Mouse (Mus musculus) stomach, postnatal 0 days (tissue): ENCODE results near the gene Vps25. TPM values are rescaled to one million over a fixed set of nuclear protein-coding genes. Genes with fewer than 3 reads are reported as not detected.

Experiments
- ATAC-seq: fragments of 200-750 bp; cut with Nextera tagmentation; 2 replicates; pipeline ENCODE4 v1.8.0; 2017; ENCODE audit not compliant: low FRiP score, low TSS enrichment
- DNase-seq: peaks from one replicate; pipeline ENCODE4 v3.0.0-alpha.2; 2016; ENCODE audit warnings: low spot score
- H3K27ac ChIP-seq: fragments of 300-500 bp; sonication (generic); replicated peaks from 2 replicates; pipeline ENCODE4 v1.5.1; 2014; ENCODE audit warnings: mild to moderate bottlenecking, control low read depth
- H3K27me3 ChIP-seq: fragments of 300-500 bp; sonication (generic); 2 replicates; pipeline ENCODE4 v1.6.1; 2014; ENCODE audit warnings: low read length; ENCODE audit not compliant: control insufficient read depth, insufficient read depth
- H3K36me3 ChIP-seq: fragments of 300-500 bp; sonication (generic); 2 replicates; pipeline ENCODE4 v1.6.1; 2014; ENCODE audit warnings: low read length, mixed read lengths; ENCODE audit not compliant: control insufficient read depth, insufficient read depth
- H3K4me1 ChIP-seq: fragments of 300-500 bp; sonication (generic); replicated peaks from 2 replicates; pipeline ENCODE4 v1.6.1; 2014; ENCODE audit warnings: antibody characterized with exemption; ENCODE audit not compliant: control insufficient read depth, insufficient read depth
- H3K4me2 ChIP-seq: fragments of 300-500 bp; sonication (generic); replicated peaks from 2 replicates; pipeline ENCODE4 v1.6.1; 2014; ENCODE audit warnings: low read depth, mild to moderate bottlenecking, control low read depth, moderate library complexity
- H3K4me3 ChIP-seq: fragments of 300-500 bp; sonication (generic); 2 replicates; pipeline ENCODE4 v1.5.1; 2014; ENCODE audit warnings: low read depth, low read length, control low read depth
- H3K9ac ChIP-seq: fragments of 300-500 bp; sonication (generic); 2 replicates; pipeline ENCODE4 v1.6.1; 2014; ENCODE audit warnings: mild to moderate bottlenecking, low read length, control low read depth, mixed read lengths
- H3K9me3 ChIP-seq: fragments of 300-500 bp; sonication (generic); 2 replicates; pipeline ENCODE4 v1.6.1; 2016; ENCODE audit warnings: low read length; ENCODE audit not compliant: control insufficient read depth
- CTCF ChIP-seq: IDR thresholded peaks from 2 replicates; pipeline ENCODE4 v1.5.1; 2016; ENCODE audit warnings: antibody characterized with exemption, low read depth, mild to moderate bottlenecking, moderate library complexity
- EP300 ChIP-seq: optimal IDR thresholded peaks from 2 replicates; pipeline ENCODE3; 2016; ENCODE audit warnings: antibody characterized with exemption
- WGBS: fragments of 180-500 bp; shearing (Covaris S2); extraction: QIAGEN DNeasy Blood & Tissue Kit; methylation state at CpG from one replicate; pipeline ENCODE4 v1.1.7; 2014; 5-methylcytosine and 5-hydroxymethylcytosine counted together
- polyA plus RNA-seq: library from polyadenylated mRNA; unstranded; fragments of >200 nt; fragmentation: Nextera tagmentation; extraction: Ambion mirVana; gene quantifications from 2 replicates; pipeline ENCODE4 v1.2.1, GENCODE M21; 2015

Gene Vps25
- polyA plus RNA-seq, 1 experiment from 2014 or later: 141 TPM

DNA sequence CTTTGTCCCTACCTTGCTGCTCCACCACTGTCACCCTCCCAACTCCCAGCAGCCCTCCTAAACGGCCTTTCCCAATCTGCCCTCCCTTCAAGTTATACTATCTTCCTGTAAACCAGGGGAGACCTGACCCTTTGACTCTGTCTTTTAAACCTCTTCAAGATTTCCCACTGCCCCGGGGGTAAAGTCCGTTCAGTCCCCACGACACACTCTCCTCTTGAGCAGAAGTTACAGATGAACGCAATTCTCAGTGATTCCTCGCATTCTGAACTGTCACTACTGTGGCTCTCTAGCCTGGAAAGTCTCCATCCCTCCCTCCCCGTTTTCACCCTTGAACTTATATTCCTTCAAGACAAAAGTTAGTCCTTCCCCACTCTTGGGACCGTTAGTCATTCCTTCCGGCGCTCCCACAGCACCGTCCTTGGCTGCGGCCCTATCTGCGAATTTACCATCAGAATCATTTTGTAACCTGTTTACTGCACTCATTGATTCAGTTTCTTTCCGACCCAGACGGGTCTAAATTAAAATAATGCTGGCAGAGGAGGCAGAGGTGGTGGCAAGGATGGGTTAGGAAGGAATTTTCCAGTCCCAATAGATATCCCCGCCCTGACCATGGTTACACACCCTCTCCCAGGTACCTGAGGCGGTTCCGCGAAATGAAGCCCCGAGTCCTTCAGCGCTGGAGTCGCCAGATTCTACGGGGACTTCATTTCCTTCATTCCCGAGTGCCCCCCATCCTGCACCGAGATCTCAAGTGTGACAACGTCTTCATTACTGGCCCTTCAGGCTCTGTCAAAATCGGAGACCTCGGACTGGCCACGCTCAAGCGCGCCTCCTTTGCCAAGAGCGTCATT lies 9.9 kb downstream of the Vps25 start:
- WGBS: 44% methylated on average over 32 of the region's 32 CpGs
- Histone ChIP-seq H3K27me3 (no peaks in the 10 kb centered on the region), H3K27ac (no peak overlapping the region), H3K9me3 (no peaks in the 10 kb centered on the region), H3K4me2 (no peak overlapping the region), H3K4me1 (no peaks in the 10 kb centered on the region), H3K9ac (no peak overlapping the region), H3K36me3 (no peaks in the 10 kb centered on the region), H3K4me3 (no peak overlapping the region)
- ATAC-seq (no peak), DNase-seq (no peak)
- TF ChIP-seq EP300 (no peak), CTCF (no peak)

DNA sequence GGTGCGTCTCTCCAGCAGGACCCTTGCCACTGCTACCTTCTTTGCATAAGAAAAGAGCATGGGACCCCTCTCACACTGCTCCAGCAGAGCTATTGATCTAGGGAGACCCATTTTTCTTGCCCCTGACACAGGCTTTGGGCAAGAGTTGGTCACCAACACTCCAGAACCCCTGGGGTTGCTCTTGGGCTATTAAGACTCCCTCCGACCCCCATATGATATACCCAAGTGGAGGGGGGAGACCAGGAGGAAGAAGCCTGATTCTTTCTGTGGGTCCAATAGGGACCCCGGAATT lies 10.4 kb downstream of the Vps25 start:
- no peak overlapping the region for H3K9ac ChIP-seq
- no peak overlapping the region for H3K4me3 ChIP-seq
- no peak overlapping the region for H3K27ac ChIP-seq
- 54% methylated on average over 3 of the region's 3 CpGs for WGBS
- no peaks in the 10 kb centered on the region for H3K9me3 ChIP-seq
- no peaks in the 10 kb centered on the region for H3K27me3 ChIP-seq
- H3K36me3 ChIP-seq: no peaks in the 10 kb centered on the region
- TF ChIP-seq CTCF (no peak), EP300 (no peak)
- ATAC-seq (no peak), DNase-seq (no peak)
- no peaks in the 10 kb centered on the region for H3K4me1 ChIP-seq
- H3K4me2 ChIP-seq: no peak overlapping the region

DNA sequence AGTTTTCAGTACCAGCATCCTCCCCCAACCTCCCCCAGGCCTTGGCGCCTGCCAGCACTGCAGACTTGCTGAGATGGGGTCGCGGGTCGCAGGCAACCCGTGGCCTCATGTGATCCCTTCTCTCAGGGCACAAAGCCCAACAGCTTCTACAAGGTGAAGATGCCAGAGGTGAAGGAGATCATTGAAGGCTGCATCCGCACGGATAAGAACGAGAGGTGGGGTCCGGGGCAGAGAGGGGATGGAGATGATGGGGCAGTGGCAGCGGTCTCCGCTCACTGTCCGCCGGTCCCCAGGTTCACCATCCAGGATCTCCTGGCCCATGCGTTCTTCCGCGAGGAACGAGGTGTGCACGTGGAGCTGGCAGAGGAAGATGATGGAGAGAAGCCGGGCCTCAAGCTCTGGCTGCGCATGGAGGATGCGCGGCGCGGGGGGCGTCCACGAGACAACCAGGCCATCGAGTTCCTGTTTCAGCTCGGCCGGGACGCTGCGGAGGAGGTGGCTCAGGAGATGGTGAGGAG lies 11.5 kb downstream of the Vps25 start:
- peak overlapping the region; percentile 6; the same call in 1 of the 2 replicates for H3K4me3 ChIP-seq
- H3K4me1 ChIP-seq: no peaks in the 10 kb centered on the region
- H3K36me3 ChIP-seq: no peaks in the 10 kb centered on the region
- H3K9ac ChIP-seq: peak overlapping the region; percentile 47
- ATAC-seq (no peak), DNase-seq (no peak)
- no peak overlapping the region for H3K27ac ChIP-seq
- TF ChIP-seq CTCF (no peak), EP300 (no peak)
- no peaks in the 10 kb centered on the region for H3K27me3 ChIP-seq
- H3K9me3 ChIP-seq: no peaks in the 10 kb centered on the region
- H3K4me2 ChIP-seq: peak overlapping the region; percentile 37
- 39% methylated on average over 31 of the region's 31 CpGs for WGBS

DNA sequence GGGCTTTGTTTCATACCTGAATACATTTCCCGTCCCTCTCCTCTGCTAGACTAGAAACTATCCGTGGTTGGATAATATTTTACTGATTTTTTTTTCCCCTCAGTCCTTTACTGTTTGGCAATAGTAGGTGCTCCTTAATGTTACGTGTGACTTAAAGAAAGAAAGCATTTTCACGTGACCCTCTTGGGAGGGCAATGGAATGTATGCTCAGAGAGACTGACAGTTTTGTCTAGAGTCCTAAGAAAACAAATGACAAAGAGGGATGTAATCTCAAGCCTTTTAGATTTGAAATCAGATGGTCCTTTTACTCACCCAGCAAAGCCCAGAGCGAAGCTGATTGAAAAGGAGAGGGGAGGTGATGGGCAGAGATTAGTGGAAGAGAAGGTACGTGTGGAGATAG lies 12.4 kb downstream of the Vps25 start:
- no peak for TF ChIP-seq CTCF
- no peak for TF ChIP-seq EP300
- Histone ChIP-seq H3K4me1 (no peaks in the 10 kb centered on the region), H3K27me3 (no peaks in the 10 kb centered on the region), H3K9me3 (no peaks in the 10 kb centered on the region), H3K9ac (no peak overlapping the region), H3K36me3 (no peaks in the 10 kb centered on the region), H3K27ac (no peak overlapping the region), H3K4me3 (no peak overlapping the region), H3K4me2 (no peak overlapping the region)
- 57% methylated on average over 6 of the region's 6 CpGs for WGBS
- ATAC-seq: no peak
- no peak for DNase-seq

DNA sequence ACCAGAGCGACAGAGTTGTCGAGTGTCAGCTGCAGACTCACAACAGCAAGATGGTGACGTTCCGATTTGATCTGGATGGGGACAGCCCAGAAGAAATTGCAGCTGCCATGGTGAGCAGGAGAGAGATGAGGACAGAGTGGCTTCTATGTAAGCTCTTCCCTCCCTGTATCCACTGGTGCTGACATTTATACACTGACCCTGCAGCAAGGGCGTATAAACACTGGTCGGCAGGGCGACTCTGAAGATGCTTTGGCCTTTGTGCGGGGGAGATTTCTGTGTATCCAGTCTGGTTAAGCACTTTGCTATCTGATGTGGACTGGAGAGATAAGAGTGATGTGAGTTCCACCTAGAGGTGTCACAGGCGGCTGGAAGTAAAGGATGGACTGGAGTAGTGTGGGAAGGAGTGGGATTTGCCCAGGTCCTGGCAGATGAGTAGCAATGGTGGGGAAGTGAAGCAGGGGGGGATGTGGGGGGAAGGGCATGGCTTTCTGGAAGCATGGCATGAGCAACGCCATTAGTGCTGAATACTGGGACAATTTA lies 16.1 kb downstream of the Vps25 start:
- DNase-seq (peak; percentile 45), ATAC-seq (peak; percentile 41; the same call in 1 of the 2 replicates)
- H3K27ac ChIP-seq: no peak overlapping the region
- no peaks in the 10 kb centered on the region for H3K4me1 ChIP-seq
- no peak overlapping the region for H3K9ac ChIP-seq
- no peak overlapping the region for H3K4me3 ChIP-seq
- H3K27me3 ChIP-seq: no peaks in the 10 kb centered on the region
- H3K36me3 ChIP-seq: no peaks in the 10 kb centered on the region
- H3K9me3 ChIP-seq: no peaks in the 10 kb centered on the region
- TF ChIP-seq CTCF (no peak), EP300 (no peak)
- no peak overlapping the region for H3K4me2 ChIP-seq
- WGBS: 19% methylated on average over 10 of the region's 10 CpGs

DNA sequence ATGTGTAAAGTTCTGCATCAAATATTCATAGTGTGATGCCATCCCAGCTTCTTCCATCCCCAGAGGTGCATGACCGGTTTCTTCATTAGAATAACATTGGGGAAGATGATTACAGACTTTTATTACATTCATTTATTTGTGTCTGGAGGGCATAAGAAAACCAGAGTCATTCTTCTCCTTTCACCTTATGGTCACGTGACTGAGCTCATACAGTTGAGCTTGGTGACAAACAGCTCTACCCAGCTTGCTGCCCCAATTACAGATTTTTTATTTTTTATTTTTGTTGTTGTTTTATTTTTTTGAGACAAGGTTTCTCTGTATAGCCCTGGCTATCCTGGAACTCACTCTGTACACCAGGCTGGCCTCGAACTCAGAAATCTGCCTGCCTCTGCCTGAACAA lies 18.9 kb downstream of the Vps25 start:
- Histone ChIP-seq H3K4me1 (peaks cover 4% of the 10 kb centered on the region; the same call in 1 of the 2 replicates), H3K9me3 (no peaks in the 10 kb centered on the region), H3K4me3 (no peak overlapping the region), H3K4me2 (no peak overlapping the region), H3K9ac (no peak overlapping the region), H3K27ac (no peak overlapping the region), H3K27me3 (no peaks in the 10 kb centered on the region), H3K36me3 (no peaks in the 10 kb centered on the region)
- ATAC-seq (no peak), DNase-seq (no peak)
- TF ChIP-seq EP300: no peak
- TF ChIP-seq CTCF: no peak
- 92% methylated on average over 3 of the region's 3 CpGs for WGBS
